Mouse (Mus musculus): Measurements from ENCODE around the gene Dapk3.
"Not testable (repeated sequence)": the region's sequence is repeated elsewhere in the genome, so short reads cannot be mapped to it uniquely, and the experiment has no call there.

Dapk3 gene

GRCm38 (mm10) chr10:81145778-81146177 lies 37.0 kb upstream of the Dapk3 start:
- no peak for DNase-seq (ENCODE audit: low spot score in 2 of 2)

- DNase-seq (ENCODE audit: low spot score in 2 of 2): no peak
These were observed 36.5 kb upstream of the Dapk3 start for GRCm38 (mm10) chr10:81146296-81146695.

GRCm38 (mm10) chr10:81151261-81151660 lies 31.5 kb upstream of the Dapk3 start:
- no peak for DNase-seq (ENCODE audit: low spot score in 2 of 2)

GRCm38 (mm10) chr10:81152609-81153008 lies 30.2 kb upstream of the Dapk3 start:
- DNase-seq (ENCODE audit: low spot score in 2 of 2): no peak

GRCm38 (mm10) chr10:81154313-81154712 lies 28.5 kb upstream of the Dapk3 start:
- no peak for DNase-seq (ENCODE audit: low spot score in 2 of 2)

- DNase-seq (ENCODE audit: low spot score in 2 of 2): no peak
These were observed 28.1 kb upstream of the Dapk3 start for GRCm38 (mm10) chr10:81154736-81155135.

GRCm38 (mm10) chr10:81161602-81162317 lies 21.0 kb upstream of the Dapk3 start:
- DNase-seq (ENCODE audit: low spot score in 2 of 2): no peak

- no peak for DNase-seq (ENCODE audit: low spot score in 2 of 2)
These were observed 20.5 kb upstream of the Dapk3 start for GRCm38 (mm10) chr10:81162318-81162652.

- no peak for DNase-seq (ENCODE audit: low spot score in 2 of 2)
These were observed 17.7 kb upstream of the Dapk3 start for GRCm38 (mm10) chr10:81165118-81165517.

GRCm38 (mm10) chr10:81167200-81168086 lies 15.4 kb upstream of the Dapk3 start, which contains the start of gene Pias4:
Gene Pias4, minus strand, starts transcription at chr10:81167923.
- peak; percentile 100 for DNase-seq (ENCODE audit: low spot score in 2 of 2)

GRCm38 (mm10) chr10:81168087-81168431 lies 14.7 kb upstream of the Dapk3 start:
- no peak for DNase-seq (ENCODE audit: low spot score in 2 of 2)

GRCm38 (mm10) chr10:81168521-81169244 lies 14.1 kb upstream of the Dapk3 start:
- DNase-seq (ENCODE audit: low spot score in 2 of 2): peak; percentile 77 to 82

GRCm38 (mm10) chr10:81169411-81169900 lies 13.3 kb upstream of the Dapk3 start:
- DNase-seq (ENCODE audit: low spot score in 2 of 2): not testable (repeated sequence)

- peak; percentile 82 to 85 for DNase-seq (ENCODE audit: low spot score in 2 of 2)
These were observed 9.7 kb upstream of the Dapk3 start for GRCm38 (mm10) chr10:81173132-81173531.

GRCm38 (mm10) chr10:81174617-81175344 lies 8.0 kb upstream of the Dapk3 start:
- peak; percentile 86 to 91 for DNase-seq (ENCODE audit: low spot score in 2 of 2)

GRCm38 (mm10) chr10:81175345-81175701 lies 7.5 kb upstream of the Dapk3 start:
- not testable (repeated sequence) for DNase-seq (ENCODE audit: low spot score in 2 of 2)

GRCm38 (mm10) chr10:81175936-81176465 lies 6.8 kb upstream of the Dapk3 start:
- DNase-seq (ENCODE audit: low spot score in 2 of 2): no peak

GRCm38 (mm10) chr10:81176466-81177271 lies 6.1 kb upstream of the Dapk3 start, which contains the start of gene Eef2:
Gene Eef2, plus strand, starts transcription at chr10:81176631.
- peak; percentile 98 to 99 for DNase-seq (ENCODE audit: low spot score in 2 of 2)

- peak in 1 of 2 experiments; percentile 35 for DNase-seq (ENCODE audit: low spot score in 2 of 2)
These were observed 5.3 kb upstream of the Dapk3 start for GRCm38 (mm10) chr10:81177491-81177925.

Measured in frontal cortex, postnatal 36 days (tissue).